Mouse (Mus musculus): ENCODE results near the gene Mapk9.

Mapk9 gene

GRCm38 (mm10) chr11:49893806-49894205 lies 47.3 kb downstream of the Mapk9 start:
- ATAC-seq (ENCODE audit: low TSS enrichment), result no peak

GRCm38 (mm10) chr11:49895966-49896590 lies 49.5 kb downstream of the Mapk9 start:
- ATAC-seq (ENCODE audit: low TSS enrichment), result peak; percentile 70

- no peak for ATAC-seq (ENCODE audit: low TSS enrichment)
Observed at GRCm38 (mm10) chr11:49900043-49900442, 53.5 kb downstream of the Mapk9 start.

GRCm38 (mm10) chr11:49900962-49901658 lies 54.6 kb downstream of the Mapk9 start:
- no peak for ATAC-seq (ENCODE audit: low TSS enrichment)

- ATAC-seq (ENCODE audit: low TSS enrichment), result peak; percentile 82
Observed at GRCm38 (mm10) chr11:49901659-49902458, 55.3 kb downstream of the Mapk9 start, which contains the start of gene Rasgef1c. Gene Rasgef1c (plus strand): TSS chr11:49901835.

GRCm38 (mm10) chr11:49903333-49903732 lies 56.8 kb downstream of the Mapk9 start:
- peak; percentile 75 for ATAC-seq (ENCODE audit: low TSS enrichment)

- peak; percentile 70 for ATAC-seq (ENCODE audit: low TSS enrichment)
Observed at GRCm38 (mm10) chr11:49918521-49919180, 72.1 kb downstream of the Mapk9 start.

GRCm38 (mm10) chr11:49919304-49919703 lies 72.8 kb downstream of the Mapk9 start:
- no peak for ATAC-seq (ENCODE audit: low TSS enrichment)

- no peak for ATAC-seq (ENCODE audit: low TSS enrichment)
Observed at GRCm38 (mm10) chr11:49923539-49923938, 77.0 kb downstream of the Mapk9 start.

GRCm38 (mm10) chr11:49926183-49926582 lies 79.6 kb downstream of the Mapk9 start:
- ATAC-seq (ENCODE audit: low TSS enrichment), result no peak

GRCm38 (mm10) chr11:49927169-49927568 lies 80.6 kb downstream of the Mapk9 start:
- peak; percentile 88 for ATAC-seq (ENCODE audit: low TSS enrichment)

GRCm38 (mm10) chr11:49927670-49928069 lies 81.1 kb downstream of the Mapk9 start:
- peak; percentile 60 for ATAC-seq (ENCODE audit: low TSS enrichment)

- ATAC-seq (ENCODE audit: low TSS enrichment), result no peak
Observed at GRCm38 (mm10) chr11:49931037-49931625, 84.6 kb downstream of the Mapk9 start.

GRCm38 (mm10) chr11:49931853-49932252 lies 85.3 kb downstream of the Mapk9 start:
- no peak for ATAC-seq (ENCODE audit: low TSS enrichment)

- peak; percentile 25; the same call in 1 of the 2 replicates for ATAC-seq (ENCODE audit: low TSS enrichment)
Observed at GRCm38 (mm10) chr11:49933811-49934210, 87.3 kb downstream of the Mapk9 start.

- peak; percentile 45 for ATAC-seq (ENCODE audit: low TSS enrichment)
Observed at GRCm38 (mm10) chr11:49934322-49934721, 87.8 kb downstream of the Mapk9 start.
